Mouse (Mus musculus) monocyte, adult 2 months (primary cell): Measurements from ENCODE around the gene Qprt.

Experiments used
- DNase-seq, 2 experiments: peaks; one replicate each; pipeline ENCODE4 v3.0.0; 2022; ENCODE audit warnings: low spot score in 2 of 2, low read depth in 1 of 2

The Qprt gene

DNA sequence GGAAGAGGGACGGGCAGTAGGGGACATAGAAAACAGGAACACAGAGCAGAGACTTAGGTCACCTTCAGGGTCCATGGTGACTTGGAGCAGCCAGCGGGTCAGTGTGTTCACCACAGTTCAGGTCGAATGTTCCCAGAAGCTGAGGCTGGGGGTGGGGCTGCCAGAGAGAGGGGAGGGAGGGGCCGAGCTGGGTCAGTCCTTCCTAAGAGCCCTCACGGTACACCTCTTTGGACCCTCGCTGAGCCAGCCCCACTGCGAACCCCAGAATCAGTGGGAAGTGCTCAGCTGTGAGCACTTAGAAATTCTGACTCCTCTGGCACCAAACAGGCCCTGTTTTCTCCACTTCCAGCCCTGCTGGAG, at the start of gene Qprt:
Gene Qprt, minus strand, starts transcription at position 316 of the 360 bp plus-strand sequence.
- DNase-seq, result no peak

GRCm38 (mm10) chr7:127166501-127166900, 44.5 kb upstream of the Qprt start:
- no peak for DNase-seq

DNA sequence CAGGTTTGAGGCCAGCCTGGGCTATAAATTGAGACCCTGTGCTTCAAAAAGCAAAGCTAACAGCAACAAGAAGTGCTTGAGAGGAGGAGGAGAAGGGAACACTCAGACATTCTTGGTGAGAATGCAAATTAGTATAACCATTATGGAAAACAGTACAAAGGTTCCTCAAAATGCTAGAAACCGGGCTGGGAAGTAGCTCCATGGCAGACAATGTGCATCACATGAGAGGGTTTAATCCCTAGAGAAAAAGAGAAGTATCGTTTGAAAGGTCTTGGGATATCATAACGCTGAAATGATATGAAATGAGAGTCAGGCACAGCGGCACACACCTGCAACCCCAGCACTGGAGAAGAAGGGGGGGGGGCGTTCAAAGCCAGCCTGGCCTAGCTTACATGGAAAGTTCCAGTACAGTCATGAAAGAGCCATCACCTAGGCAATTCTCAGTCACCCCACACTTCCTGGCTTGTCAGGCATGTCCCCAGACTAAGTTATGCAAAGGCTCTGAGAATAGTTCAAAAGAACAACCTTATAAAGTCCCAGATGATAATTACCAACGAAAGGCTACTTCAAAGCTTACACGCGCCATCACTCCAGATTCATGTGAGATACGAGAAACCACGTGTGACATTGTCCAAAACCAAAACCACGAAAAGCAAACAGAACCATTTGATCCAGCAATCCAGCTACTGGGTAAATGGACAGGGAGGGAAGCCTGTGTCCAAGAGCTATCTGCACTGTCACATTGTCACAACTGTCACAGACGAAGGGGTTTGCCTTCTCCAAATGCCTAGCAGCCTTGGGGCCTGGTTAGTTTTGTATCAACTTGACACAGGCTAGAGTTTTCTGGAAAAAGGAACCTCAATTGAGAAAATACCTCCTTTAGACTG, 43.8 kb upstream of the Qprt start:
- DNase-seq, result no peak

DNA sequence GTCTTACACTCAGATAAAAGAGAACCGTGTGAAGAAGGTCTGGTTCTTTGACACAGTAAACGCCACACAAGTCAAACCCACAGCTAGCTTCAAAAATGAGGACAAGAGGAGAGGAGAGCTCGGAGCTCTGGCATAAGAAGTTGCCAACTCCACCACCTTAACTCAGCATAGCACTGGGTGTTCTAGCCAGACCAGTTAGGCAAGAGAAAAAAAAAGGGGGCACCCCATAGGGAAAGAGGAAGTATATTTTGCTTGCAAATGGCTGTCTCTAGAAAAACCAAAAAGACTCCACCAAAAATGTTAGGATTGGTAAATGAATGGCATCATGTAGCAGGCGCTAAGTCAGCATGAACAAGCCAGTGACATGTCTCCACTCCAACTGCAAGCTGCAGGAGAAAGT, 42.0 kb upstream of the Qprt start:
- no peak for DNase-seq

DNA sequence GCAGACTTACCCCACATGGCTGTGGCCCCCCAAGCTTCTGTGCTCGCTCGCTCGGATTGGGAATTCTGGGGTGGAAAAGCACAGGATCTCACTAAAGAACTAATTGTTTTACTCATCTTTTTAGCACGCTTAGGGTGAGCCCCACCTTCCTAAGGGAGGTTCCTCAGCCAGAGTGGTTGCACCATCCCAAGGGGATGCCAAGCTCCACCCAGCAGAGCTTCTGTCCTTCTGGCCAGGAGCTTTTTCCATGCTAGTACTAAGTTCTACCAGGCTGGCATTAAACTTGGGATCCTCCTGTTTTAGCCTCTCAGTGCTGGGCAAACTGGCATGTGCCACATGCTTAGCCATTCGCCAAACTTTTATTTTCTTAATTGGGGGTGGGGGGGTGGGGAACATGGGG, 40.5 kb upstream of the Qprt start:
- no peak for DNase-seq

GRCm38 (mm10) chr7:127157548-127157947, 35.5 kb upstream of the Qprt start:
- DNase-seq, result no peak

GRCm38 (mm10) chr7:127153477-127153876, 31.5 kb upstream of the Qprt start:
- no peak for DNase-seq

GRCm38 (mm10) chr7:127152464-127152863, 30.4 kb upstream of the Qprt start:
- DNase-seq, result no peak

DNA sequence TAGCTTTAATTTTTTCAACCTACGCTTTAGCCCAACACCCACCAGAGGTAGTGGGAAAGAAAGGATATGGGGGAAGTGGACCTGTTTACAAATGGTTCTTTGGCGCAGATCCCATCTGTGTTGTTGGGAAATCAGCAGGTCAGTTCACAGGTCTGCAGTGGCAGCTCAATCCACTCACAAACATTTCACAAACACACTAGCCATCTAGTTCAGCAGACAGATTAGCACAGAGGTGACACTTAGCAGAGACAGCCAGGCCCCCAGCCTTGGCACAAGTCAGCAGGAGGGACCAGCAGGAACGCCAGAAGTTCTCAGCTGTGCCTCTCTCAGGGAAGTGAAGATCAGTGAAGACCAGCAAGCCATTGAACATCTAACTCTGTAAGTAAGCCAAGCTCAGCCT, 25.9 kb upstream of the Qprt start:
- no peak for DNase-seq

DNA sequence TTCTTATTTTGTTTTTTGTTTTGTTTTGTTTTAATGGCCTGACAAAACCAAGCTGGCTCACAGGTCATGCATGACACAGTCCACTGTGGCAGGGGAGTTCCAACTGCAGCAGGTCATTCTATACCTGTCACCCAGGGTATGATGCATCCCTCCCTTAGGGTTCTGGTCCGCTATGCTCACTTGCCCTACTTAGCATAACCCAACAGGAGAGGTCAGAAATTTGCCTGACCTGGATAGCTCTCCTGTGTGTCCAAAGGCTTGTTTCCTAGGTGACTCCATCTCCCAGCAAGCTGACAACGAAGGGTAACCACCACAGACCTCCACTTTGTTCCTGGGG, 24.2 kb upstream of the Qprt start:
- no peak for DNase-seq

DNA sequence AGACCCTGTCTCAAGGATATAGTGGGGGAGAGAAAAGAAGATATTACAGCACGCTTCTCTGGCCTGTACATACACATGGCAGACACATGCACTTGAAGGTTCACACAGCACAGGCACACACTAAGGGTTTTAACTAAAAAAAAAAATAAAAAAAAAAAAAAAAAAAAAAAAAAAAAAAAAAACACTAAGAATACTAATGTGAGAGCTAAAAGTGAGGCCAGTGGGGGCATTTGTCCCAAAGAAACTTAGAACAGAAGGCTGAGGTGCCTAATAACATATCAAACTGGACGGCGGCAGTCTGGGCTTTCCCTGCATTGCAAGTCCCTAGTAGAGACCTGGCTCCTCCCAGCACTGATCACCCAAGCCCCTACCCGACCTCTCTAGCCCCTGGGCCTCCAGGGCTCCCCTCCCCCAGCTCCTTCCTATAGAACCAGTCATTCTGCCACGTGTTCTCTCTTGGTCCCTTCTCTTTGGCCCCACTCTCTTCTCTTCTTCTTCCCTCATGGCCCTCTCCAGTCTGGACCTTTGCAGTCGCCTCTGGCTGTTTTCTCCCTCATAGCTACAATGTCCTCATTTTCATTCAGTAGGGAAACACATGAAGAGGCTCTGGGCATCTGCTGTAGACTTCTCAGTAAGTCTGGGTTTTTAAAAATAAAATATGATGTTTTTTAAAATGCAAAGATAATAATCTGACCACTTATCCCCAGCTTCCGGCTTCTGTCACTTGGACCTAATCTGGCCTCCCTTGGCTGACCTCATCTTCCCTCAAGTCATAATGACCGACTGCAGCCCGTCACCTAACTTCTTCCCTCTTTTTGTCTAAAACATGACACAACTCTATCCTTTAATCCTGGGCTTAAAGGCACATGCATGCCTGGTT, 23.6 kb upstream of the Qprt start:
- no peak for DNase-seq

GRCm38 (mm10) chr7:127144412-127144811, 22.4 kb upstream of the Qprt start:
- no peak for DNase-seq

DNA sequence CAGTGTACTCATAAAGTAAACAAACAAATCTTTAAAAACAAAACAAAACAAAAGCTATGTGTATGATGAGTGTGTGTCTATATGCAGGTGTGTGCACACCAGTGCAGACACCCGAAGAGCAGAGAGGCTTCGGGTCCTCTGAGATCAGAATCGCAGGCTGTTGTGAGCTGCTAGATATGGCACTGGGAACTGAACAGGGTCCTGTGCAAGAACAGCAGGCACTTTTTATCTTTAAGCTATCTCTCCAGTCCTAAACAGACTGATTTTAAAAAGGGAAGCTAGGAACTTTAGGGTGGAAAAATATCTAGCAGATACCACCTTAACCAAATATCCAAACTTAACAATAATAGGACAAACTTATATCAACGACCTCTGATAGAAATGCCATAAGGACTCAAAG, 20.6 kb upstream of the Qprt start:
- no peak for DNase-seq

DNA sequence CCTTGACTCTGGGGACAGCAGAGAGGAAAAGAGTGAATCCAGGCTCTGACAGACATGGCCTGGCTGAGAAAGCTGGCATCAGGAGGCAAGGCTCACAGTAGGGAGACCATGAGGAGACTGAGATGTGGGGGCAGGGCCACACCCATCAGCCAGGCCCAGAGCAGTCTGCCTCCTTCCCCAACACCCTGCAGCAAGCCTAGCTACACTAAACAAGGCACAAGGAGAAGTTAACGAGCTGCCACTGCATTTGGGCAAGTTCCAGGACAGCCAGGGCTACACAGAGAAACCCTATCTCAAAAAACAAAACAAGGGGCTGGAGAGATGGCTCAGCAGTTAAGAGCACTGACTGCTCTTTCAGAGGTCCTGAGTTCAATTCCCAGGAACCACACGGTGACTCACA, 20.2 kb upstream of the Qprt start:
- DNase-seq, result no peak

DNA sequence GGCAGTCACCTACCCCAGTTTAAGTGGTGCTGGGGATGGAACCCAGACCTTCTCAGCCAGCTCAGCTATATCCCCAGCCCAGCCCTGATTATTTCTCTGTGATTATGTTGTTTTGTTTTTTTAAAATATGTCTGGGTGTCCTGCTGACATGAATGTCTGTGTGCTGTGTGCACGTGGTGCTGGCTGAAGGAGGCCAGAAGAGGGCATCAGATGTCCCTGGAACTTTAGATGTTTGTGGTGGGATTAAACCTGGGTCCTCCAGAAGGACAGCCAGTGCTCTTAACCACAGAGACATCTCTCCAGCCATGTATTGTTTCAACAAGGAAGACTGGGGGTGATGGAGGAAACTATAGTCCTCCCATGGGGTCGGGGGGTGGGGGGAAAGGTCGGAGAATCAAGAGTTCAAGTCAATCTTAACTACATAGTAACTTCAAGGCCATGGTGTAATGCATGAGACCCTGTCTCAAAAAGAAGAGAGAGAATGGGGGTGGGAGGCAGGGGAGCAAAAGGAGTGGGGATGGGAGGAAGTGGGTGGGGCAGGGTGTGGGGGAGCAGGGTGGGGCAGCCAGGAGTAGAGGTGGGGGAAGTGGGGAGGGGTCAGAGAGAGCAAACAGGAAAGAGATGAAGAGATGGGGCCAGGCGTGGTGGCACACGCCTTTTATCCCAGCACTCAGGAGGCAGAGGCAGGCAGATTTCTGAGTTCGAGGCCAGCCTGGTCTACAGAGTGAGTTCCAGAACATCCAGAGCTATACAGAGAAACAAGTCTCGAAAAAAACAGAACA, 18.8 kb upstream of the Qprt start:
- DNase-seq, result no peak

- no peak for DNase-seq
These were observed 17.5 kb upstream of the Qprt start for GRCm38 (mm10) chr7:127139562-127139961.

DNA sequence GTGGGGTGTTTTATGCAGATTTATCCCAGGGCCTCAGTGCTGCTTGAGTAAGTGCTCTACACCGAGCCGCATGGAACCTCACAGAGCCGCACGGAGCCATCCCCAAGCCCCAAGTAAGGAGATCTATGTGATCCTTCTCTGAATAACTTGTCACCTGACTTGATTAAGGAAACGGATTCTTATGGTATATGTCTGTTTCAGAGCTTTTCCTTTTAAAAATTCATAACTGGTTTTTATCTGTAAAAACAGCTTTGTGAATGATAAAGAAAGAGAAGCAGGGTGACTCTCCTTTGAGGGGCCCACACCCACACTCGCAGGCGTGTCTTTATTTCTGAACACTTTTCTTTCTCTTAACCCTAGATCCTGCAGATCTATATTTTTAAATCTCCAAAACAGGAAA, 17.1 kb upstream of the Qprt start:
- no peak for DNase-seq

DNA sequence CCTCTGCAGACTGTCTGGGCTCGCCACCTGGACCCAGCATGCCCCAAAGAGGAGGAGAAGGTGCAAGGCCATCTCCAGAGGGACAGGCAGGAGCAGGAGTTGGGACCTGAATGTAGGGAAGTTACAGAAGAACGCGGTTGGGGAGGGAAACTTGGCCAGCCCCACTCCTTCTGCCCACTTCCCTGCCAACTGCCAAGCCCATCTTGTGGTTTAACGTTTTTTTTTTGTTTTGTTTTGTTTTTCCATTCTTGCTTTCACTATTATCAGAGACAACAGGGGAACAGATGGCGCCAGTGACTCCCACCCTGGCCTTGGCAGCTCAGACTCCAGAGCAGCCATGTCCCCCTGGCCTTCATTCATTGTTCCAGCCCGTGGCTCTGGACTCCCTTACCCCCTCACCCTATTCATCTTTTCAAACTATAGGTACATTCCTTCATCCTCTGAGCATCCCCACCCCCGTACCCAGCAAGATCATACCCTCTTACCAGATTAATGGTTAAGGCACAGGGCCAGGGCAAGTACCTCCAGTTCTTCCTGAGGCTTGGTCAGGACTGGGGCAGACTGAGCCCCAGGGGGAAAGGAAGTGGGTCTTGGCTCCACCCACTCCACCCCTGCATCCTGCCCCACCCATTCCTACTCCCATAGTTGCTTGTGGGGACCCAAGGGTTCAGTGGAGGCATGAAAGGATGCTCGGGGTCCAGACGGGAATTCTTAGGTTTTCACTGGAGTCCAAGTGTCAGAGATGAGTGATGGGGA, 15.4 kb upstream of the Qprt start, which contains the start of gene Spn:
Gene Spn, minus strand, starts transcription at position 562 of the 756 bp plus-strand sequence.
- no peak for DNase-seq

DNA sequence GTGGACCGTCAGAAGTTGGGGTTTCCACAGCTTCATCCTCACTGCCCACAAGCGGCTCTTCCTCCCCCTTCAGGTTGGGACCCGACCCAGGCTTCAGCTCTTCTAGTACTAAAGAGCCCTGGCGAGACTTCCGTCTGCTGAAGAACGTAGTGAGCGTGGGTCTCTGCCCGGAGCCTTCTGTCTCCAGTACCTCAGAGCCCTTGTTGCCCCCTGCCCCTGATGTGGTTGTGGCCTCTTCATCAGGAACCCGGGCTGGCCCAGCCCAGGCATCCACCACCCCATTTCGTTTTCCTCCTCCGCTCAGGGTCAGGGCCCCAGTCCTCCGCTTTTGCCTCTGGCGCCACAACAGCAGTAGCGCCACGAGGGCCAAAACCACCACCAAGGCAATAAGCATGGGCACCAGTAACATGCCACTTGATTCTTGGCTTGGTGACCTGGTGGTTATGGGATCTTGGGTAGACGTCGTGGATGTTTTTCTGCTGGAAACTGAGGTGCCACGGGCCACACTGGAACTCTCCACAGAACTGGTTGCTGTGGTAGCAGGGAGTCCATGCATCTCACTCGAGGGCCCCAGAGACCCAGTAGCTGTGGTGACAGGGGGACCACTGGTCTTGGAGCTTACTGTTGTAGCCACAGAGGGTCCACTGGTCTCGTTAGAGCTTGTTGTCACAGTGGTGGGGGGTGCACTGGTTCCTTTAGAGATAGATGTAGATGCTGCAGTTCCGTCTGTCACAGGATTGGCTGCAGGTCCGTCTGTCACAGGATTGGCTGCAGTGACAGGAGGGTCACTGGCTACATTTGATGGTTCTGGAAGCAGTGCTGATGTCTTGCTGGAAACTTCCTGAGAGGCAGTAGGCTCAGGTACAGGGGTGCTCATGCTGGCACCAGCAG, 14.4 kb upstream of the Qprt start:
- no peak for DNase-seq
